Mouse (Mus musculus) heart, embryonic 11.5 days (tissue): Measurements from ENCODE around the gene Kcnh4. TPM values are rescaled to one million over a fixed set of nuclear protein-coding genes. Genes with fewer than 3 reads are reported as not detected.

Source experiments
- ATAC-seq: fragments of 200-750 bp; cut with Nextera tagmentation; replicated peaks from 2 replicates; pipeline ENCODE4 v1.8.0; 2017; ENCODE audit warnings: moderate library complexity; ENCODE audit not compliant: insufficient number of reproducible peaks, low FRiP score, low TSS enrichment
- H3K27ac ChIP-seq: fragments of 300-500 bp; sonication (generic); 2 replicates; pipeline ENCODE4 v1.5.1; 2014; ENCODE audit warnings: mild to moderate bottlenecking, low read depth, low read length
- H3K27me3 ChIP-seq: fragments of 300-500 bp; sonication (generic); 2 replicates; pipeline ENCODE4 v1.6.1; 2014; ENCODE audit warnings: mild to moderate bottlenecking, low read length, mixed read lengths; ENCODE audit not compliant: control insufficient read depth, insufficient read depth
- H3K36me3 ChIP-seq: fragments of 300-500 bp; sonication (generic); 2 replicates; pipeline ENCODE4 v1.6.1; 2014; ENCODE audit warnings: mild to moderate bottlenecking, low read length, moderate library complexity, mixed read lengths; ENCODE audit not compliant: control insufficient read depth, insufficient read depth
- H3K4me1 ChIP-seq: fragments of 300-500 bp; sonication (generic); 2 replicates; pipeline ENCODE4 v1.6.1; 2014; ENCODE audit warnings: low read length; ENCODE audit not compliant: control insufficient read depth, insufficient read depth
- H3K4me2 ChIP-seq: fragments of 300-500 bp; sonication (generic); 2 replicates; pipeline ENCODE4 v1.6.1; 2014; ENCODE audit warnings: mild to moderate bottlenecking, moderate library complexity
- H3K4me3 ChIP-seq: fragments of 300-500 bp; sonication (generic); 2 replicates; pipeline ENCODE4 v1.5.1; 2014; ENCODE audit warnings: low read depth, low read length
- H3K9ac ChIP-seq: fragments of 300-500 bp; sonication (generic); 2 replicates; pipeline ENCODE4 v1.6.1; 2014; ENCODE audit warnings: mild to moderate bottlenecking, low read depth, low read length, moderate library complexity
- H3K9me3 ChIP-seq: fragments of 300-500 bp; sonication (generic); replicated peaks from 2 replicates; pipeline ENCODE4 v1.6.1; 2016; ENCODE audit warnings: low read length; ENCODE audit not compliant: control insufficient read depth
- whole genome bisulfite sequencing: fragments of 180-500 bp; shearing (Covaris S2); extraction: QIAGEN DNeasy Blood & Tissue Kit; methylation state at CpG from one replicate; pipeline ENCODE4 v1.1.7; 2014; ENCODE audit not compliant: insufficient replicate concordance; 5-methylcytosine and 5-hydroxymethylcytosine counted together
- polyA plus RNA-seq: library from polyadenylated mRNA; unstranded; fragments of >200 nt; fragmentation: Nextera tagmentation; extraction: Ambion mirVana; gene quantifications from 2 replicates; pipeline ENCODE4 v1.2.1, GENCODE M21; 2014

Kcnh4 gene
- polyA plus RNA-seq, 1 experiment from 2014 or later, result not detected

- Histone ChIP-seq H3K9me3 (no peaks in the 10 kb centered on the region), H3K4me1 (peaks cover 19% of the 10 kb centered on the region), H3K9ac (peak overlapping the region; percentile 28; the same call in 1 of the 2 replicates), H3K4me2 (peak overlapping the region; percentile 92), H3K27me3 (no peaks in the 10 kb centered on the region), H3K4me3 (peak overlapping the region; percentile 99; the same call in 1 of the 2 replicates), H3K27ac (no peak overlapping the region), H3K36me3 (no peaks in the 10 kb centered on the region)
- 88% methylated on average over 9 of the region's 9 CpGs for WGBS
- ATAC-seq, result no peak
Observed at GRCm38 (mm10) chr11:100735134-100735865, 24.4 kb downstream of the Kcnh4 start.

- no peak overlapping the region for H3K4me2 ChIP-seq
- 89% methylated on average over 6 of the region's 6 CpGs for whole genome bisulfite sequencing
Observed at GRCm38 (mm10) chr11:100730477-100731205, 29.1 kb downstream of the Kcnh4 start.

GRCm38 (mm10) chr11:100729976-100730375 lies 29.8 kb downstream of the Kcnh4 start:
- Histone ChIP-seq H3K36me3 (peaks cover 2% of the 10 kb centered on the region; the same call in 1 of the 2 replicates), H3K4me1 (peaks cover 7% of the 10 kb centered on the region), H3K9me3 (no peaks in the 10 kb centered on the region), H3K4me3 (no peak overlapping the region), H3K27ac (no peak overlapping the region), H3K4me2 (no peak overlapping the region), H3K9ac (no peak overlapping the region), H3K27me3 (no peaks in the 10 kb centered on the region)
- 76% methylated on average over 4 of the region's 4 CpGs for WGBS
- no peak for ATAC-seq

More at GRCm38 (mm10) chr11:100730477-100731205, 29.1 kb downstream of the Kcnh4 start:
- Histone ChIP-seq H3K27me3 (no peaks in the 10 kb centered on the region), H3K9ac (no peak overlapping the region), H3K4me1 (peaks cover 1% of the 10 kb centered on the region; the same call in 1 of the 2 replicates), H3K36me3 (peaks cover 2% of the 10 kb centered on the region; the same call in 1 of the 2 replicates), H3K9me3 (no peaks in the 10 kb centered on the region), H3K4me3 (no peak overlapping the region), H3K27ac (no peak overlapping the region)
- no peak for ATAC-seq

GRCm38 (mm10) chr11:100728601-100729000 lies 31.1 kb downstream of the Kcnh4 start:
- no peak for ATAC-seq
- Histone ChIP-seq H3K36me3 (peaks cover 2% of the 10 kb centered on the region; the same call in 1 of the 2 replicates), H3K9me3 (no peaks in the 10 kb centered on the region), H3K27ac (no peak overlapping the region), H3K27me3 (no peaks in the 10 kb centered on the region), H3K4me2 (no peak overlapping the region), H3K4me3 (no peak overlapping the region), H3K4me1 (peaks cover 11% of the 10 kb centered on the region), H3K9ac (no peak overlapping the region)
- 80% methylated on average over 6 of the region's 6 CpGs for whole genome bisulfite sequencing

GRCm38 (mm10) chr11:100727201-100727600 lies 32.5 kb downstream of the Kcnh4 start:
- Histone ChIP-seq H3K4me1 (peaks cover 19% of the 10 kb centered on the region), H3K9me3 (no peaks in the 10 kb centered on the region), H3K36me3 (peaks cover 2% of the 10 kb centered on the region; the same call in 1 of the 2 replicates), H3K4me3 (no peak overlapping the region), H3K9ac (no peak overlapping the region), H3K4me2 (no peak overlapping the region), H3K27me3 (no peaks in the 10 kb centered on the region), H3K27ac (no peak overlapping the region)
- ATAC-seq, result no peak
- WGBS, result 96% methylated on average over 3 of the region's 3 CpGs

GRCm38 (mm10) chr11:100724919-100725512 lies 34.7 kb downstream of the Kcnh4 start:
- 0 out of 2 replicates have a peak, but pooled peaks have one; percentile 40 for ATAC-seq
- peaks cover 40% of the 10 kb centered on the region for H3K4me1 ChIP-seq
- H3K27me3 ChIP-seq, result no peaks in the 10 kb centered on the region
- H3K4me3 ChIP-seq, result no peak overlapping the region
- WGBS, result 26% methylated on average over 5 of the region's 5 CpGs
- no peak overlapping the region for H3K9ac ChIP-seq
- peaks cover 2% of the 10 kb centered on the region; the same call in 1 of the 2 replicates for H3K36me3 ChIP-seq
- peak overlapping the region; percentile 57 for H3K27ac ChIP-seq
- H3K4me2 ChIP-seq, result no peak overlapping the region; the same call in 1 of the 2 replicates
- no peaks in the 10 kb centered on the region for H3K9me3 ChIP-seq

GRCm38 (mm10) chr11:100722493-100723028 lies 37.2 kb downstream of the Kcnh4 start:
- ATAC-seq, result no peak
- WGBS, result 52% methylated on average over 2 of the region's 2 CpGs
- H3K9me3 ChIP-seq, result no peaks in the 10 kb centered on the region
- peaks cover 7% of the 10 kb centered on the region for H3K36me3 ChIP-seq
- H3K27me3 ChIP-seq, result no peaks in the 10 kb centered on the region
- peak overlapping the region; percentile 16; the same call in 1 of the 2 replicates for H3K4me2 ChIP-seq
- H3K27ac ChIP-seq, result peak overlapping the region; percentile 86
- no peak overlapping the region for H3K4me3 ChIP-seq
- H3K4me1 ChIP-seq, result peaks cover 45% of the 10 kb centered on the region
- 0 out of 2 replicates have a peak overlapping the region, but pooled peaks have one; percentile 46 for H3K9ac ChIP-seq
